Mouse (Mus musculus): Measurements from ENCODE around the gene Sugp2. TPM values are rescaled to one million over a fixed set of nuclear protein-coding genes. Genes with fewer than 3 reads are reported as not detected.

Sugp2 gene
- polyA plus RNA-seq, 1 experiment from 2014 or later: 80.5 TPM

- peak; percentile 82 for ATAC-seq (ENCODE audit: low FRiP score)
- 6% methylated on average over 15 of the region's 15 CpGs for WGBS
- H3K36me3 ChIP-seq: peaks cover 43% of the 10 kb centered on the region
These were observed 82.8 kb downstream of the Sugp2 start for GRCm38 (mm10) chr8:70316511-70317504.

GRCm38 (mm10) chr8:70317872-70318271 is 83.8 kb downstream of the Sugp2 start:
- H3K9ac ChIP-seq (replicated peaks): no peak overlapping the region
- H3K4me1 ChIP-seq: peaks cover 34% of the 10 kb centered on the region
- no peak for ATAC-seq (ENCODE audit: low FRiP score)
- peaks cover 47% of the 10 kb centered on the region for H3K36me3 ChIP-seq
- no peaks in the 10 kb centered on the region for H3K27me3 ChIP-seq (replicated peaks)
- H3K27ac ChIP-seq (replicated peaks): peak overlapping the region; percentile 90
- no peak overlapping the region for H3K4me3 ChIP-seq (replicated peaks)
- H3K9me3 ChIP-seq (replicated peaks): no peaks in the 10 kb centered on the region
- peak overlapping the region; percentile 63 for H3K4me2 ChIP-seq
- WGBS: 79% methylated on average over 5 of the region's 5 CpGs

More at GRCm38 (mm10) chr8:70316511-70317504, 82.8 kb downstream of the Sugp2 start:
- Histone ChIP-seq H3K27ac (replicated peaks) (peak overlapping the region; percentile 90), H3K9me3 (replicated peaks) (no peaks in the 10 kb centered on the region), H3K4me3 (replicated peaks) (peak overlapping the region; percentile 48), H3K27me3 (replicated peaks) (no peaks in the 10 kb centered on the region), H3K4me1 (peaks cover 34% of the 10 kb centered on the region), H3K9ac (replicated peaks) (peak overlapping the region; percentile 56), H3K4me2 (peak overlapping the region; percentile 63)

GRCm38 (mm10) chr8:70323716-70324115 is 89.7 kb downstream of the Sugp2 start:
- H3K4me2 ChIP-seq: no peak overlapping the region
- H3K9me3 ChIP-seq (replicated peaks): no peaks in the 10 kb centered on the region
- no peak overlapping the region for H3K4me3 ChIP-seq (replicated peaks)
- WGBS: 94% methylated on average over 3 of the region's 3 CpGs
- no peak overlapping the region for H3K9ac ChIP-seq (replicated peaks)
- no peaks in the 10 kb centered on the region for H3K4me1 ChIP-seq
- peaks cover 80% of the 10 kb centered on the region for H3K36me3 ChIP-seq
- no peaks in the 10 kb centered on the region for H3K27me3 ChIP-seq (replicated peaks)
- H3K27ac ChIP-seq (replicated peaks): no peak overlapping the region
- no peak for ATAC-seq (ENCODE audit: low FRiP score)

- ATAC-seq (ENCODE audit: low FRiP score): no peak
- Histone ChIP-seq H3K4me3 (replicated peaks) (no peak overlapping the region), H3K4me1 (peaks cover 29% of the 10 kb centered on the region), H3K9me3 (replicated peaks) (no peaks in the 10 kb centered on the region), H3K4me2 (no peak overlapping the region), H3K9ac (replicated peaks) (no peak overlapping the region), H3K27me3 (replicated peaks) (no peaks in the 10 kb centered on the region), H3K27ac (replicated peaks) (no peak overlapping the region), H3K36me3 (peaks cover 76% of the 10 kb centered on the region)
- 96% methylated on average over 6 of the region's 6 CpGs for WGBS
These were observed 93.5 kb downstream of the Sugp2 start for GRCm38 (mm10) chr8:70327512-70327911.

GRCm38 (mm10) chr8:70329124-70329834 is 95.3 kb downstream of the Sugp2 start, which contains the start of gene Gdf1:
Gdf1 (plus strand) TSS chr8:70329817.
- Histone ChIP-seq H3K9ac (replicated peaks) (0 out of 2 replicates have a peak within 1 kb of the TSS, but pooled peaks have one; percentile 12), H3K4me2 (no peak within 1 kb of the TSS), H3K36me3 (peaks cover 76% of the 10 kb centered on the region), H3K9me3 (replicated peaks) (no peaks in the 10 kb centered on the region), H3K4me1 (peaks cover 31% of the 10 kb centered on the region), H3K27ac (replicated peaks) (no peak within 1 kb of the TSS; the same call in 1 of the 2 replicates), H3K4me3 (replicated peaks) (no peak within 1 kb of the TSS), H3K27me3 (replicated peaks) (no peaks in the 10 kb centered on the region)
- 28% methylated on average over 14 of the region's 14 CpGs for WGBS
- ATAC-seq (ENCODE audit: low FRiP score): no peak

Other genes starting within 250 kb of the Sugp2 start
- gene Gatad2a, start 237.8 kb upstream of the Sugp2 start, polyA plus RNA-seq (2015; fragmentation: Nextera tagmentation; extraction: Ambion mirVana): 24.8 and 24.9 TPM in 2 replicates
- gene Mau2, start 191.5 kb upstream of the Sugp2 start, polyA plus RNA-seq (2015; fragmentation: Nextera tagmentation; extraction: Ambion mirVana): 63.3 and 65.6 TPM in 2 replicates
- gene Sugp1, start 191.4 kb upstream of the Sugp2 start, polyA plus RNA-seq (2015; fragmentation: Nextera tagmentation; extraction: Ambion mirVana): 57.2 and 57.5 TPM in 2 replicates
- gene Tm6sf2, start 161.3 kb upstream of the Sugp2 start, polyA plus RNA-seq (2015; fragmentation: Nextera tagmentation; extraction: Ambion mirVana): 1.4 and 2.0 TPM in 2 replicates
- gene Hapln4, start 150.8 kb upstream of the Sugp2 start, polyA plus RNA-seq (2015; fragmentation: Nextera tagmentation; extraction: Ambion mirVana): 1.5 and 1.6 TPM in 2 replicates
- 160 and 169 TPM in 2 replicates for gene Ncan, start 113.4 kb upstream of the Sugp2 start, polyA plus RNA-seq (2015; fragmentation: Nextera tagmentation; extraction: Ambion mirVana)
- 47.2 and 49.0 TPM in 2 replicates for gene Nr2c2ap, start 102.9 kb upstream of the Sugp2 start, polyA plus RNA-seq (2015; fragmentation: Nextera tagmentation; extraction: Ambion mirVana)
- gene Rfxank, start 95.1 kb upstream of the Sugp2 start, polyA plus RNA-seq (2015; fragmentation: Nextera tagmentation; extraction: Ambion mirVana): 12.3 and 14.6 TPM in 2 replicates
- gene Borcs8, start 94.7 kb upstream of the Sugp2 start, polyA plus RNA-seq (2015; fragmentation: Nextera tagmentation; extraction: Ambion mirVana): 60.8 and 62.6 TPM in 2 replicates
- 1.4 and 1.5 TPM in 2 replicates for gene Mef2b, start 94.5 kb upstream of the Sugp2 start, polyA plus RNA-seq (2015; fragmentation: Nextera tagmentation; extraction: Ambion mirVana)
- 51.1 and 54.0 TPM in 2 replicates for gene Tmem161a, start 61.9 kb upstream of the Sugp2 start, polyA plus RNA-seq (2015; fragmentation: Nextera tagmentation; extraction: Ambion mirVana)
- 9.3 and 10.9 TPM in 2 replicates for gene Slc25a42, start 21.9 kb upstream of the Sugp2 start, polyA plus RNA-seq (2015; fragmentation: Nextera tagmentation; extraction: Ambion mirVana)
- gene Armc6, start 240 bp downstream of the Sugp2 start, polyA plus RNA-seq (2015; fragmentation: Nextera tagmentation; extraction: Ambion mirVana): 106 and 112 TPM in 2 replicates
- gene Homer3, start 48.6 kb downstream of the Sugp2 start, polyA plus RNA-seq (2015; fragmentation: Nextera tagmentation; extraction: Ambion mirVana): 22.7 and 30.1 TPM in 2 replicates
- 42.2 and 46.7 TPM in 2 replicates for gene Ddx49, start 68.3 kb downstream of the Sugp2 start, polyA plus RNA-seq (2015; fragmentation: Nextera tagmentation; extraction: Ambion mirVana)
- 299 and 314 TPM in 2 replicates for gene Cope, start 68.3 kb downstream of the Sugp2 start, polyA plus RNA-seq (2015; fragmentation: Nextera tagmentation; extraction: Ambion mirVana)
- gene Cers1, start 81.5 kb downstream of the Sugp2 start, polyA plus RNA-seq (2015; fragmentation: Nextera tagmentation; extraction: Ambion mirVana): 35.5 and 42.4 TPM in 2 replicates
- gene Gdf1, start 95.6 kb downstream of the Sugp2 start, polyA plus RNA-seq (2015; fragmentation: Nextera tagmentation; extraction: Ambion mirVana): 7.9 and 9.8 TPM in 2 replicates
- gene Upf1, start 119.1 kb downstream of the Sugp2 start, polyA plus RNA-seq (2015; fragmentation: Nextera tagmentation; extraction: Ambion mirVana): 11.8 and 12.6 TPM in 2 replicates
- gene Comp, start 139.3 kb downstream of the Sugp2 start, polyA plus RNA-seq (2015; fragmentation: Nextera tagmentation; extraction: Ambion mirVana): 3.1 and 6.4 TPM in 2 replicates
- gene Crtc1, start 205.4 kb downstream of the Sugp2 start, polyA plus RNA-seq (2015; fragmentation: Nextera tagmentation; extraction: Ambion mirVana): 44.9 and 45.6 TPM in 2 replicates
- gene Klhl26, start 242.7 kb downstream of the Sugp2 start, polyA plus RNA-seq (2015; fragmentation: Nextera tagmentation; extraction: Ambion mirVana): 33.3 and 35.0 TPM in 2 replicates

Measured in neural tube, embryonic 15.5 days (tissue).